Mouse (Mus musculus) cortical plate, adult 2 months (tissue): ENCODE results near the gene Lrrc3b.

ENCODE experiments used
- CTCF ChIP-seq: fragments of 200-500 bp; IDR thresholded peaks from 2 replicates; pipeline ENCODE4 v1.5.1; 2011; ENCODE audit warnings: mild to moderate bottlenecking, control low read depth, low read length; ENCODE audit not compliant: insufficient read depth; ENCODE audit errors: extremely low read depth
- POLR2A ChIP-seq: fragments of 200-500 bp; IDR thresholded peaks from 2 replicates; pipeline ENCODE4 v1.6.1; 2011; ENCODE audit warnings: mild to moderate bottlenecking, low read length, control low read depth; ENCODE audit not compliant: insufficient read depth; ENCODE audit errors: extremely low read depth

- no peak for TF ChIP-seq POLR2A
- TF ChIP-seq CTCF = no peak
Observed at GRCm38 (mm10) chr14:15372985-15373384, 65.8 kb downstream of the Lrrc3b start.
